ENCODE assay signal across 19 mouse cellular contexts in the genomic region with DNA sequence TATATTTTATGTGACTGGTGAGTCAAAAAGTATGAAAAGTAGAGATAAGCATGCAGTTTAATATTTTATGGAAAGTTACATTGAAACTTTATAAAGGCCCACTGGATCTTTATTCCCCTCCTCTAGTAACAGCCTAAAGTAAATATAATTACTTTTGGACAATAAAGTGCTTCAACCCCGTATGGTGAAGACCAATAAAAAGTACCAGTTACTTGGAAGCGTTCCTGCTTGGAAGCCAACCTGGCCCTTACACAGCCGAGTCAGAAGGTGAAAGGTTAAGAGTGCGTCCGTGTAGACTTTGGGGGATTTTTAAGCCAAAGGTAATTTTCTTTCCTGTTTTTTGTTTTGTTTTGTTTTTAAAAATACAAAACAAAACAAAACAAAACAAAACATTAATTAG.
"Had no signal": no experiment of that assay in that cellular context is flagged by ENCODE, and none has a peak within 500 bp of the region (broad histone marks: within the 10 kb centered on the region; RNA-seq: fewer than 3 reads in every experiment).

No protein-coding gene starts in this region.

- H3K4me2 ChIP-seq: lung, embryonic 14.5 days; midbrain, embryonic 12.5 days; neural tube, embryonic 13.5 days; neural tube, embryonic 15.5 days had no signal

- H3K4me1 ChIP-seq: neural tube, embryonic 13.5 days; neural tube, embryonic 15.5 days had no signal

- H3K9ac ChIP-seq: lung, embryonic 14.5 days; midbrain, embryonic 12.5 days; neural tube, embryonic 13.5 days; neural tube, embryonic 15.5 days had no signal

- ATAC-seq: midbrain, embryonic 16.5 days had no signal

- H3K27me3 ChIP-seq: midbrain, embryonic 12.5 days; neural tube, embryonic 13.5 days; neural tube, embryonic 15.5 days had no signal

- DNase-seq: lung, adult 18-20 months; lung, embryonic 14.5 days; lung, postnatal 10 days; lung, postnatal 4 days; midbrain, embryonic 14.5 days; retina, postnatal 1 day; right cerebral cortex, adult 18-20 months; right cerebral cortex, postnatal 25 days; right cerebral cortex, postnatal 4 days; spleen, adult 18-20 months; thymus, adult 18-20 months; thymus, postnatal 14 days; thymus, postnatal 36 days had no signal

- H3K27ac ChIP-seq: midbrain, embryonic 10.5 days; midbrain, embryonic 12.5 days; neural tube, embryonic 13.5 days; neural tube, embryonic 15.5 days had no signal

- H3K9me3 ChIP-seq: midbrain, embryonic 10.5 days; midbrain, embryonic 12.5 days; neural tube, embryonic 13.5 days; neural tube, embryonic 15.5 days had no signal

- H3K36me3 ChIP-seq: midbrain, embryonic 10.5 days; midbrain, embryonic 12.5 days; neural tube, embryonic 13.5 days; neural tube, embryonic 15.5 days had no signal

- H3K4me3 ChIP-seq: midbrain, embryonic 10.5 days; midbrain, embryonic 12.5 days; myocyte; neural tube, embryonic 13.5 days; neural tube, embryonic 15.5 days had no signal
